Mouse (Mus musculus) kidney, postnatal 36 days (tissue): Measurements from ENCODE around the gene Ybx3.

ENCODE experiments used
- DNase-seq, 2 experiments: peaks; one replicate each; pipeline ENCODE4 v3.0.0; 2021 to 2022; ENCODE audit warnings: mixed read lengths in 2 of 2

Ybx3 gene

GRCm38 (mm10) chr6:131321854-131322639 lies 66.2 kb downstream of the Ybx3 start:
- no peak for DNase-seq

GRCm38 (mm10) chr6:131316155-131317101 lies 71.8 kb downstream of the Ybx3 start:
- DNase-seq = no peak
